Mouse (Mus musculus) mesoderm, embryonic 11.5 days (tissue): ENCODE data around the gene AC170998.1.

Source experiments
- DNase-seq: peaks from one replicate; pipeline ENCODE4 v3.0.0-alpha.2; 2012; ENCODE audit warnings: low read depth, low spot score

The AC170998.1 gene

DNA sequence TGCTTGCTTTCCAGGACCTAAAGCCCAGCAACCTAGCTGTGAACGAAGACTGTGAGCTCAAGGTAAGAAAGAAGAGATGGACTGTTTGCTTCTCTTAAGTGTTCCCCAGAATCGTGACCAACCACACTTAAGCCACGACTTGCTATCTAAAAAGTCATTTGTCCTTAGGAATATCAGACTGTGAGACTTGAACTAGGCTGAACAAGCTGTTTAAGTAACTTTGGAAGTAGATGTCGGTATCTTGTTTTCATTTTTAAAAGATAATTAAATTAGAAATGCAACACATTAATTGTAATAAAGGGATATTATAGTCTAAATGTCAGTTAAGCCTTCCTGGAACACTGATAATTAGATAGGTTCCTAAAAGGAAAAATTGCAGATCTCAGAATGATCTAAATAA lies at the start of gene AC170998.1:
TSS of gene AC170998.1 (plus strand) at position 301 of the 400 bp plus-strand sequence.
- DNase-seq, result no peak

- DNase-seq, result no peak
Measured at GRCm38 (mm10) chr17:28682311-28683084, 43.4 kb upstream of the AC170998.1 start.

- DNase-seq, result no peak
Measured at GRCm38 (mm10) chr17:28683601-28684000, 42.3 kb upstream of the AC170998.1 start.

- DNase-seq, result no peak
Measured at GRCm38 (mm10) chr17:28684631-28685030, 41.3 kb upstream of the AC170998.1 start.

GRCm38 (mm10) chr17:28687354-28687753 lies 38.5 kb upstream of the AC170998.1 start:
- no peak for DNase-seq

- no peak for DNase-seq
Measured at GRCm38 (mm10) chr17:28689586-28690283, 36.1 kb upstream of the AC170998.1 start, which contains the start of gene Slc26a8. TSS of gene Slc26a8 (minus strand) at chr17:28690233.

DNA sequence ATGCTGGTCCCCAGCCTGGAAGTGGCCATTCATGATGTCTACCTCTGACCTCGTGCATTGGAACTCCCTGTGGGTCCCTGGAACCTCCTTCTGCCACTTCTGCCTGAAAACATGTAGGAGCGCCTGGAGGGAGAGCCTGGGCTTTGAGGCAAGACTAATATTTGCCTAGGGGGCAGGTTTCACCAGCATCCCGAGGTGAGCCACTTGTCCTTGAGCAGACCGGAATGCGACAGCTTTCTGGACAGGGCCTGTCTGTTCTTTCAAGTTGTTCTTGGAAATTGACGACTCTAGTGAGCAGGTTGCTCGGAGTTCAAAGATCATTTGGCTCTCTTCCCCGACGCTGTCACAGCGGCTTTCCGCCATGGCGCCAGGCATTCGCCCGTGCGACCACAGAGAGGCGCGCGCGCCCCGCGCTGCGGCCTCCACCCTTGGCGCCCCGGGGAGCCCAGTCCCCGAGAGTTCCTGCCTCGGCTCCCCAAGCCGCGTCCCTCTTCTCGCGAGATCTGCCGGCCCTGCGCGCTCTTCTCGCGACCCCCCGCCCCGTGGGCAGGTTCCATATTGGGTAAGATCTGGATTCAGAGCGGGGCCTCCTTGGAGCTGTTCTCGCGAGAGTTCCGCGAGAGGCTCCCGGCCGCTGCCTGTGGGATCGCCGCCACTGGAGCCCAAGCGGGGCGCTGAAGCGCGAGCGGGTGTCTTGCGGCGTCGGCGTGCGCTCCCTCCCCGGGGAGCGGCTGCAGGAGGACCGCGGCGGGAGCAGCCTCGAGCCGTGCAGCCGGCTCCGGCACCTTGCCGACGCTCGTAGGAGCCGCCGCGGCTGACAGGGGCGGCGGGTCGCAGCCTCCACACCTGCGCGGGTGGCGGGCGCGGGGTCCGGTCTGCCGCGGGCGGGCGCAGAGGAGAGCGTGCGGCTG lies 34.9 kb upstream of the AC170998.1 start, which contains the start of gene Mapk14:
TSS of gene Mapk14 (plus strand) at position 554 of the 911 bp plus-strand sequence.
- peak; percentile 100 for DNase-seq

GRCm38 (mm10) chr17:28691687-28692340 lies 34.1 kb upstream of the AC170998.1 start:
- peak; percentile 50 for DNase-seq

DNA sequence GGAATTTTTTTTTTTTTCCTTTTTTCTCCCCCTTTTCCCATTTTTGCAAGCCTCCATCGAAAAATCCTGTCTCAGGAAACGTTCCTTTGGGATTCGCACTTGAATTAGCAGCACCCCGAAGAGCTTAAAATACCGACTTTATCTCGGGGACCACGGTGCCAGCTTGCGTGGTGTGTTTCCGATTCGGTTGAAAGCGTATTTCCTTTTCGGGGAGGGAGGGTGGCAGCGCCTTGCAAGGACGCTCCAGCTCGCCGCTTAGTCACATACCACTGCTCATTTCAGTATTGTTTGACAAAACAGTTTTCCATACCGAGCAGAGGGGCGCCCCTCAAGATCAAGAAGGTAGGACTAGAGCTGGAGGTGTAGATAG lies 33.6 kb upstream of the AC170998.1 start:
- DNase-seq, result no peak

DNA sequence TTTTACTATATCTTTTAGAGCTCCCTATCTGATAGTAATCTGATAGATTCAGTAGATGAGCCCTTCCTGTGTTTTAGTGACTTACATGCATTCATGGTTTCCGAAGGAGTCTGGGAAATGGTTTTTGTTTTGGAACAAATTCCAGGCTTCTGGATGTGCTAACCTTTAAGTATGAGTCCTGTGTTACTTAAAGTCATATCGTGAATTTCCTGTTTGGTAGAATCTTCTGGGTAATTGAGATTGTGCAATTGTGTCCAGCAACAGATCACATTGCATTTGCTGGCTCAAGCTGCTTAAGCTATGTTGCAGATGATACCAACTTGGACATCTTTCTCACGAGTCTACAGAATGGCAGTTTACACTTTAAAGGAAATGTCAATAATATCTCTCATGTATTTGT lies 32.8 kb upstream of the AC170998.1 start:
- no peak for DNase-seq

DNA sequence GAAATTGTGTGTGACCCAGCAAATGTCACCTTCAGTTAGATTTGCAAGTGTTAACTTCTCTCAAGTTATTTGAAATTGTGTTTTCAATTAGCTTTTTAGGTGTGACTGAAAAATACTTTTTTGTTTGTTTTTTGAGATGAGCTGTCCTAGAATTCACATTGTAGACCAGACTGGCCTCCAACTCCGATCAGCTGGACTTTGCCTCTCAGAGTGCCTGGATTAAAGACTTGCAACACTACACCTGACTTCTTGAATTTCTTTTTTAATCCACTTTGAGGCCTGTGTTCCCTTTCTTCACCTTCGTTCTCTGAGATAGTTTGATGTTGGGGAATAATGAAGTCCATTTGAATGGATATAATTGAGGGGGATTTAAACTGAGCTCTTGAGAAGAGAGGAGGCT lies 31.8 kb upstream of the AC170998.1 start:
- DNase-seq, result no peak

- DNase-seq, result no peak
Measured at GRCm38 (mm10) chr17:28694832-28695231, 31.1 kb upstream of the AC170998.1 start.

DNA sequence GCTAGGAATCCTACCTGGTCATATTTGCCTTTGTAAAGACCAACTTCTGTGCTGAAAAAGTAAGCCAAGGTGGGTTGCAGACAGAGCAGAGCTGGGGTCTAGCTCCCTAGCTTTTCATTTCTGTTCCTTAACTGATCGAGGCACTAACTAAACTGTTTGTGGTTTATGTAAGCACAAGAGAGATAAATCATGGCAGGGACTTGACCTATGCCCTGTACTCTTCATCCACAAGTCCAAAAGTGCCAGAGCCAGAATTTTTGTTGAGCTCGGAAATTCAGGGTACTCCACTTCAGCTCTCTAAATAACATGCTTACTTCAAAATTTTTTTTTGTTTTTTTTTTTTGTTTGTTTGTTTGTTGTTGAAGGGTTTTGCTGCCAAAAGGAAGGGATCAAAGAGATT lies 29.2 kb upstream of the AC170998.1 start:
- no peak for DNase-seq

GRCm38 (mm10) chr17:28697290-28698195 lies 28.3 kb upstream of the AC170998.1 start:
- no peak for DNase-seq

DNA sequence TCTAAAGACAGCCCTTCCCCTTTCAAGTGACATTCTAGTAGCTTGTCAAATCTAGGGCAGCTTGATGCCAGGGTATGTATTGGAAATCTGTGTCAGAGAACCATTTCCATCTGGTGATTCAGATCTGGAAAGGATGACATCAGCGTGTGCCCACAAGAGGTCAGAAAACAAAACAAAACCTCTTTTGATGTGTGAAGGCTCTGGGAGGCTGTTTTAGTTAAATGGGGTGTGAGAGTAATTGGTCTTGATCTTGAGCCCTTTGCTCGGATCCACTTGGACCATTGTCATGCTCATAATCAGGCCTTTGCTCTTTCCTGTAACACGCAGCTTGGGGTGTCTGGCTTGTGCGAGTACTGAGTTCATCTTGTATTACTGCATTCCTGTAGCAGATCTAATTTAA lies 27.6 kb upstream of the AC170998.1 start:
- DNase-seq, result no peak

DNA sequence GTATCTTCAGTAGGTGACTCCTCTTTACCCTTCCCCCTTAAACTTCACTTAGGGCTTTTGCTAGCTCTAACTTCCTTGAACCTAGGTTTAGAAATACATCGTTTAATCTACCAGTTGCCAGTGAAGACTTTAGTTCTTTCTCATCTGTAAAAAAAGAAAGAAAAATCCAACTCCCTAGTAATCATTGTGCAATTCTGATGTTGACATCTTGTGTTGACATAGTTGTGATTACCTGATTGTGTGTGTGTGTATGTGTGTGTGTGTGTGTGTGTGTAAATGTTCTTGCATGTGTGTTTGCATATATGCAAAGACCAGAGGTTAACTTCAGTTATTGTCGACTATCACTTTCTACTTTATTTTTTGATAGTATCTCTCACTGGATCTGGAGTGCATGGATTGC lies 27.2 kb upstream of the AC170998.1 start:
- DNase-seq, result no peak

DNA sequence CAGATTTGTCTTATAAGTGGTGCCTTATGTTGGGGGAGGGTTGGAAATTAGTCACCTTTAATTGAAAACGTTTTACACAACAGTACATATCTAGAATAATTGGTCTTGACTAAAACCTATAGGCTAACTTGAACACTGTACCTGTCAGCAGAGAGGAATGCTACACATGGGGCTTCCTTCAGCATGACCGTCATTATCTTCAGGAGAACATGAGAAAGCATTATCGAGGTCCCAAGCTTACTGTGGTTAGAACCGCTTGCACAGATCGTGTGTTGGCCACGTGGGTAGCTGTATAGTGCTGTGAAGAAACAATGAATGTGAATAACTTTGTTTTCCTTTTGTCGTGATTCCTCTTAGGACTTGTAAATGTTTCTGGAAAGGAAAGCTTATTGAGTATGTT lies 26.1 kb upstream of the AC170998.1 start:
- no peak for DNase-seq

DNA sequence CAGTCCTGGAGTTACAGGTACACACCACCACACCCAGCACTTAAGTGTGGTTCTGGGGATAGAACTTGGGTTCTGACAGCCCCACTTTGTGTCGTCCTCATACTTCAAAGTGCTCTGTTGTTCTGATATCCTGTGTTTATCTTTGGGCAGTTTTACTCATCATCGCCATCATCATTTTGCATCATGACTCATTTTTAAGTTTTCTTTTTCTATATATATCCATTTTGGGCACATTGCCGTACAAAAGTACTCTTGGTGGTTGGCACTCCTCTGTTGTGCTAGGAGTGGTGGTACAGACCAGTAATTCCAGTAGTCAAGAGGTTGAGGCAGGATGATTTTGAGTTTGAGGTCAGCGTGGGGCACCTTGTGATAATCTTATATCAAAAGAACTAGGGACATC lies 24.7 kb upstream of the AC170998.1 start:
- no peak for DNase-seq

DNA sequence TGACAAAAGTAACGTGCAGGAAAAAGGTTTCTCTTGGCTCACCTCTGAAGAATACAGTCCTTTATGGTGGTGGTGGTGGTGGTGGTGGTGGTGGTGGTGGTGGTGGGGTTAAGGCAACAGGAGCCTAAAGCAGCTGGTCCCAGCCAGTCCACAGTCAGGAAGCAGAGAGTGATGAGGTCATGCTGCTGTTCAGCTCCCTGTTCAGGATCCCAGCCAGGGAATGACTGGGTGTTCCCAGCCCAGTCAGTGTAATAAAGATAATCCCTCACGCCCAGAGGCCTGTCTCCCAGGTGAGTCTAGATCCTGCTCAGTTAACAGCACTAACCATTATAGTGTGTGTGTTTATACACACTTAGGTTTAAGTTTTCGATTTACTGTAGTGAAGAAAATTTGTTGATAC lies 24.1 kb upstream of the AC170998.1 start:
- no peak for DNase-seq

GRCm38 (mm10) chr17:28702646-28703045 lies 23.2 kb upstream of the AC170998.1 start:
- DNase-seq, result no peak
